Mouse (Mus musculus) liver, embryonic 14.5 days (tissue): Measurements from ENCODE around the gene Polr1d.

ENCODE experiments used
- CTCF ChIP-seq: IDR thresholded peaks from 2 replicates; pipeline ENCODE4 v1.5.1; 2016; ENCODE audit warnings: antibody characterized with exemption, low read depth, control low read depth
- EP300 ChIP-seq: IDR thresholded peaks from 2 replicates; pipeline ENCODE4 v1.6.1; 2016; ENCODE audit warnings: antibody characterized with exemption, low read depth

GRCm38 (mm10) chr5:147129484-147129883, 52.6 kb downstream of the Polr1d start:
- no peak for TF ChIP-seq CTCF
- no peak for TF ChIP-seq EP300
